Mouse (Mus musculus) ES-Bruce4 (cell line): ENCODE results near the gene St7l.

Experiments
- CTCF ChIP-seq: IDR thresholded peaks from one replicate; pipeline ENCODE4 v1.8.1; 2011; ENCODE audit warnings: low read depth, low read length
- EP300 ChIP-seq: IDR thresholded peaks from 2 replicates; pipeline ENCODE4 v1.6.1; 2011; ENCODE audit warnings: low read depth, low read length; ENCODE audit not compliant: insufficient read depth
- POLR2A ChIP-seq: IDR thresholded peaks from one replicate; pipeline ENCODE4 v1.8.1; 2011; ENCODE audit warnings: low read length; ENCODE audit not compliant: insufficient read depth

DNA sequence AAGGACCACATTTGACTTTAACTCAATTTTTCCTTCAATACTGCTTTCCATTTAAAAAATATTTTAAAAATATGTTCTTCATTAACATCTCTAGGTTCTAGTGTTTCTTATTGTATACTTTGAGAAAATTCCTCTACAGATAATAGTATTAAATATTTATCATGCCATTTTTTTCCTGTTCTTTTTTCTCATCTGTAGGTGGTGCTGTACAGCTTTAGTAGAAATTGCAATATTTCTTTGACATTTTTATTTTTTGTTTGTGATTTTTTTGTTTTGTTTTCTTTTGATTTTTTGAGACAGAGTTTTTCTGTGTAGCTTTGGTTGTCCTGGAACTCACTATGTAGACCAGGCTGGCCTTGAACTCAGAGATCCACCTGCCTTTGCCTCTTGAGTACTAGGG lies 5.8 kb downstream of the St7l start:
- no peak for TF ChIP-seq CTCF
- no peak for TF ChIP-seq EP300
- TF ChIP-seq POLR2A: no peak
